Mouse (Mus musculus) mouse trophoblast stem cell (cell line): ENCODE measurements around the gene 2310007B03Rik.

Experiments
- in situ Hi-C, 2 experiments: fragments of 300-500 bp; cut with MseI, MboI; formaldehyde crosslinking; loops; 2 replicates in 1 of 2; 3 replicates in 1 of 2; pipeline ENCODE4 v1.15.1; 2025

2310007B03Rik gene

GRCm38 (mm10) chr1:93101571-93102061 lies 59.1 kb downstream of the 2310007B03Rik start, which contains the start of gene Kif1a:
Gene Kif1a (minus strand): TSS chr1:93101951.
- in situ Hi-C loops = no loop called here
